Mouse (Mus musculus) bone marrow, adult 2 months (tissue): Measurements from ENCODE around the gene Arhgap42.

Source experiments
- CTCF ChIP-seq: fragments of 200-500 bp; IDR thresholded peaks from 2 replicates; pipeline ENCODE4 v1.5.1; 2011; ENCODE audit warnings: low read length, control low read depth; ENCODE audit not compliant: control insufficient read depth, insufficient read depth
- POLR2A ChIP-seq: fragments of 200-500 bp; IDR thresholded peaks from 2 replicates; pipeline ENCODE4 v1.6.1; 2011; ENCODE audit warnings: low read depth, mild to moderate bottlenecking, control low read depth, low read length, borderline replicate concordance; ENCODE audit not compliant: control insufficient read depth

GRCm38 (mm10) chr9:9190835-9191234, 48.1 kb downstream of the Arhgap42 start:
- no peak for TF ChIP-seq CTCF
- TF ChIP-seq POLR2A: no peak
